Mouse (Mus musculus): ENCODE data around the gene Ikzf3.
A peak's percentile ranks its signal among the peaks of the same experiment; 100 is the strongest.

Gene Ikzf3

GRCm38 (mm10) chr11:98568326-98568725 is 22.5 kb upstream of the Ikzf3 start:
- DNase-seq (ENCODE audit: low spot score), result no peak

DNA sequence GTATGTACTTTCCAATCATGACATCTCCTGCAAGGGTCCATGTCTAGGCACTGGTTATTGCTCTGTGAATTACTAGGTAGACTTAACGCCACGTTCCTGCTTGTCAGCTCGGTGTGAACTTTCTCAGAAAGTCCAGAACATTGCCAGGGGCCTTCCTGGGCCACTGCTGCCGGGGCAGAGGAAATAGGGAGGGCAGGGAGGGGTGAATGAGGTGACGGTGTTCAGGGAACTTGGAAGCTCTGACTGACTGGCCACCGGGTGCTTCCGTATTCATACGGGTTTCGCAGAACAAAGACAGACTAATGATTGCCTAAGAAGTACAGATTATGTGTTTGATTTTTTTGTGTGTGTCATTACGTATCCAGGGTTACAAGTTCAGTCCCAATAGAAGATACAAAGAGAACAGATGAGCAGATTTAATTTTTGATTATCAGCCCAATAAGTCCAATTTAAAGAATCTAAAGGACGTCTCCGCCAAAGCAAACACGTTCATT is 18.1 kb upstream of the Ikzf3 start:
- DNase-seq (ENCODE audit: low spot score), result no peak

DNA sequence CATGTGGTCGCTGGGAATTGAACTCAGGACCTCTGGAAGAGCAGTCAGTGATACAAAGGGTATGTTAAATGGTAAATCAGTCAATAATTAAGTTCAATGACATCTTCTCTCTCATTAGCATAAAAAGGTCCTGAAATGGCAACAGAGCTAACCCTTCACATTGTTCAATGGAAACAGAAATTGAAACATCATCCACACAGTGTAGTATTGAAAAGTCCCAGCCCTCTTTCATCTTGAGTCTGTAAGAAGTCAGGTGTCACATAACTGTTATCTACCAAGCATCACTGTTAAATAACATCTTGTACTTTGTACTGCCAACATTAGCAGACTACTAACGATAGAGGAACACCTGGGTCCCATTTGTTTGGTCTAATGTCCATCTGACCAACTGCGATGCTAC is 17.2 kb upstream of the Ikzf3 start:
- no peak for DNase-seq (ENCODE audit: low spot score)

- DNase-seq (ENCODE audit: low spot score), result no peak
Observed at GRCm38 (mm10) chr11:98560942-98561341, 15.1 kb upstream of the Ikzf3 start.

DNA sequence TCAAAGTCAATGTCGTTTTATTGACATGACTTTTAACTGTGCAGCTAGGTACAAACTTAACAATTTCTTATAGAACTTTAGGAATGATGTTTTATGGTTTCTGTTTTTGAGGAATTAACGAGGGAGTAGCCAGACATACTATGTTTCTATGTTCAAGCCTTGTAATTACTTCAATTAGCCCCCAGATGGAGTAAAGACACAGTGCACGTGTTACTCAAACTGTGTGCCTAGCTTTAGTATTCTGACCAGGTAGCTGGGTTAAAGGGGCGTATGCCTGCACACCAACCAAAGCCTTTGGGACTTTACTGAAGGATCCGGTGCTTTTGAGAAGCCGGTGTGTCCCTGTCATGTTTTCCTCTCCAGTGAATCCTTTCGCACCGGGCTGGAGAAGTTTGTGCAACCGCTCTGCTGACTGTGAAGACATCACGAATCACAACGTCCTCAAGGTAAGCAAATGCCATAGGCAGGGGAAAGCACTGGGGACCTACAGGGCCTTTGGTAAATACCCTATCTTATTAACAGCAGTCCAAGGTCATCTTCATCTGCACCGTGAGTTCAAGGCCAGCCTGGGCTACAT is 9.4 kb upstream of the Ikzf3 start:
- DNase-seq (ENCODE audit: low spot score), result no peak

DNA sequence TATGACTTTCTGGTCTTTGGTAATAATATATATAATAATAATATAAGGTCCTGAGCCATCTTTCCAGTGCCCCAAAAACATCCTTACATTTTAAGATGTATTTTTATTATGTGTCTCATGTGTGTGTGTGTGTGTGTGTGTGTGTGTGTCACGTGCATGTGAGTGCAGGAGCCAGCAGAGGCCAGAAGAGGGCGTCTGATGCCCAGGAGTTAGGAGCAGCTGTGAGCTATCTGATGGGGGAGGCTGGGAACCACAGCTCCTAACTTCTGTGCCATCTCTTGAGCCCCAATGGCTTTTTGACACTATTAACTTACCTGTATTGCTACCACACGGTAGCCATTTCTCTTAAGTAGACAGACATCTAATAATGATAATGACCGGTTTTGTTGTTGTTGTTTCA is 8.1 kb upstream of the Ikzf3 start:
- no peak for DNase-seq (ENCODE audit: low spot score)

DNA sequence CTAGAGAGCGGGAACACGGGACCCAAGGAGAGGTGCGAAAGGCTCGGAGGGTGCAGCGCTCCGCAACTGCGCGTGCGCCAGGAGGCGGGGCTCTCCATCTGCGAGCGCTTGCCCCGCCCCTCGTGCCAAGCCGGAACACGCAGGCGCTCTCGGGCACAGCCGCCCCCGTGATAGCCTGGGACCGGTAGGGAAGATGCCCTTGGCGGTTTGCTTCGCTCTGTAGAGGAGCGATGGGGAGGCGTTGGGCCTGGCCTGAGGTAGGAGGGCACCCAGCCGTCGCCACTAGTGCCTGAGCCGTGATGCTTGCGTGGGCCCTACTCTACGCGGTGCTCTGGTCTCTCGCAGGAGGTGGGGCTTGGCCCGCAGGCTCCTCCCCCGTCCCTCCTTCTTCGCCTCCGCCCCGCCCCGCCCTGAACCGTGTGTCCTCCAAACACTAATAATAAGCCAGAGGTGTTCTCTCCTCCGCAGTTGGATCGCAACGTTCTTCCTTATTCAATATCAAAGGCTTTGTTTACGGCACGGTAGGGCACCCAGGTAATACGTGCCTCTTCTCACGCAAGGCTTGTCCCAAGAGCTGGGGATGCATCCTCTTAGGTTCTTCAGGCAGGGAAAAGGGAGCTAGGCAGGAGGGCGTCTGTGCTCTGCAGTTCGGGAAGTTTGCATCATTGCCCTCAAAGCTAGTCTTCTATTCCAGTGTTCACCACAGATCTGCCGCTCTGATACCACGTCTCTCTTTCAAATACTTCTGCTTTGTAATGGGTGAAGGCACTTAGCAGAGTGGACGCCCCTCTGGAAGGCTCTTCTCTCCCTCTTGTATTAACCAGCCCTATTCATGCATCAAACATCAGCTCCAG is 5.4 kb upstream of the Ikzf3 start, which contains the start of gene Zpbp2:
TSS of gene Zpbp2 (plus strand) at position 123 of the 854 bp plus-strand sequence.
- peak; percentile 91 for DNase-seq (ENCODE audit: low spot score)

DNA sequence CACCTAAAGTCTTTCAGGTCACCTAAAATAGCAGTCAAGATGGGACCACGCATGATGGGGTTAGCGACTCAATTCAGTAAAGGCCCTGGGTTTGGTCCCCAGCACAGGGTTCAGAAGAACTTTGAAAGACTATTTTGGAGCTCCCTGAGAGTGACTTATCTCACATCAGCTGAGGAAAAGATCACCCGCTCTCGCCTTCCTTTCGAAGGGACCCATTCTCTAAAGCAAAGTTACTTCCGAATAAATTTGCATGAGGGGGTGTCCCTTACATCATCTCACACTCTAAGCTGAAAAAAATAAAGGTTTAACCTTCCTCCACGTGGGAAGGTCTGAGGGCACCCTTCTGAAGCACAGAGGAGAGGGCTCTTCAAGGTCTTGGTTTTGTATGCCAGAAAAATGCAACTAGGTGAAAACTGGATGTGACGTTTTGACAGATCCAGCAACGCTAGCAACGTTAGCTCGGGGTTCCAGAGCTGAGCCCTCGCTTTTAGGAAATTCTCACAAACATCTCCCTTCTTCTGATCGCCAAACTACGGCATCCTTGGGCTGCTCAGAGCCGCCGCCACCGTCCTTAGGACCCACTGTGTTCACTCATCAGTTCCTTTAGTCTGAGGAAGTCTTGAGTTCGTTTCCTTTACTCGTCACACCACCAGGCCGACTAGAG is 4.6 kb upstream of the Ikzf3 start:
- DNase-seq (ENCODE audit: low spot score), result no peak

GRCm38 (mm10) chr11:98549363-98549762 is 3.5 kb upstream of the Ikzf3 start:
- no peak for DNase-seq (ENCODE audit: low spot score)

GRCm38 (mm10) chr11:98547308-98547693 is 1.5 kb upstream of the Ikzf3 start:
- DNase-seq (ENCODE audit: low spot score), result no peak

DNA sequence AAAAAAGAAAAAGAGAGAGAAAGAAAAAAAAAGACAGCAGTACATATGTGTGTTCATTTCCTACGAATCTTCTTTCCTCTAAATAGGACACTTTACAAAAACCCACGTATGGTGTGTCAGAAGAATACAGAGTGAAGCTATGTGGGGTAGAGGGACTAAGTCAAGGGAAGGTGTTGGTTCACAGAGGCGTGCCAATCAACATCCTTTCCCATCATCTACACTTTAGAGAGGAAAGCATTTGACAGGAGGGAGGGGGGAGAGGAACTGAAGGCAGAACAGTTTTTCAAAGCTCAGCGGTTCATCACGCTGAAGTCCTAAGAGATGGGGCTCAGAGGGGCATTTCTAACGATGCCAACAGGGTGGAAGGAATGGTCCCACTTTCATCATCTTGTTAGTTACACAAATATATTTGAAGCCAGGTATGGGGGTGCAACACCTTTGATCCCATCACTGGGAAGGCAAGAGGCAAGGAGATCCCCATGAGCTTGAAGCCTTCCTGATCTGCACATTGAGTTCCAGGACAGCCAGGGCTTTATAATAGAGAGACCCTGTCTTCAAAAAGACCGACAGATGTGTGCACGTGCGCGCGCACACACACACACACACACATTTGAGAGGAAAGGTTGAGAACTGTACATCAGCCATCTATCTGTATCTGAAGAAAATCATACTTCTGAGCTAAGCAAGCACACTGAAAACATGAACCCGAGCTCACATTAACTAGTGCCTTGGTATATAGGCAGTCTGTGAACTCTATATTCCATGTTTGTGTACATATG is 887 bp upstream of the Ikzf3 start:
- DNase-seq (ENCODE audit: low spot score), result no peak

DNA sequence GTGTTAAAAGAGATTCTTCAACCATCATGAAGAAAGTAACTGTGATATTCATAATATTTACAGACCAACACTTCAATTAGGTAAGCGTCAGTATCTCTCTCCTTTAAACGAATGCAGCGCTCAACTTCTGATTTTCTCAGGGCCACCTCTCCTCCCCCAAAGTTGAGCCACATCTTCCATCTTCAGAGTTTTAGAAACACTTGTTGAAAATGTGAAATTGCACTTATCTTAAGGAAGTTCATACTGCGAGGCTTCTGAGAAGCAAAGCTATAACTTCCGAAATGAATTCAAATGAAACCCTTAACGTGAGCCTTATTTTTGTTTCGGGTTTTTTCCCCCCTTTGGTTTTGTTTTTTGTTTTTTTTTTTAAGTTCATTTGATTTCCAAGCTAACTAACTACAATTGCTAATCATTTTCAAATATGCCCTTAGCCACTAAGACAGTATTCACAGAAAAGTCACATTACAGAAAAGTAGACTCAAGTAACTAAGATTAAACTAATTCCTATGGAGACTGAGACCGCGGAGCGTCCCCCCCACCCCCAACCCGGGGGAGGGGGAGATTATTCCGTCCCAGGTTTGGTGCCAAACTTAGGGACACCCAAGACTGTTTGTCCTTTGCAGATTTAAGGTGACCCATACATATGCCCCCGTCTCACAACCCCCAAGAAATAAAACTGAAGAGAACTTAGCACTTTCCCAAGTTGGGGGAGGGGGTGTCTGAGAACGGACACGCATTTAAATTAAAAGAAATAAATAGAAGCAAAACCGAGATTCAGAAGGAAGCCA is 747 bp downstream of the Ikzf3 start:
- no peak for DNase-seq (ENCODE audit: low spot score)

DNA sequence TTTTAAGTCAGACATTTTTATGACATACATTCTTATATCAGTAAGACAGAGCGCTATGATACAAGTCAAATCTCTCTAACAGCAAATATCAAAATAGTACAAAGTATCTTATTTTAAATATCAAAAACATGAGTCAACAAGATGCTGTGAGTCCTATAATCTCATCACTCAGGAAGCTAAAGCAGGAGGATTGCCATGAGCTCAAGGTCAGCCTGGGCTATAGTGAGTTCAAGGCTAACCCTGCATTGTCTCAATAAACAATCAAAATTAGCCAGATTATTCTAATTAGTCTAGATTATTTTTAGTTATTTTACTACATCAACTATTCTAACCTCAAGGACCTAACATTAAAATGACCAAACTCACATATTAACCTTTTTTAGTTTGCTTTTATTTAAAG is 2.4 kb downstream of the Ikzf3 start:
- no peak for DNase-seq (ENCODE audit: low spot score)

GRCm38 (mm10) chr11:98542553-98542952 is 3.3 kb downstream of the Ikzf3 start:
- no peak for DNase-seq (ENCODE audit: low spot score)

DNA sequence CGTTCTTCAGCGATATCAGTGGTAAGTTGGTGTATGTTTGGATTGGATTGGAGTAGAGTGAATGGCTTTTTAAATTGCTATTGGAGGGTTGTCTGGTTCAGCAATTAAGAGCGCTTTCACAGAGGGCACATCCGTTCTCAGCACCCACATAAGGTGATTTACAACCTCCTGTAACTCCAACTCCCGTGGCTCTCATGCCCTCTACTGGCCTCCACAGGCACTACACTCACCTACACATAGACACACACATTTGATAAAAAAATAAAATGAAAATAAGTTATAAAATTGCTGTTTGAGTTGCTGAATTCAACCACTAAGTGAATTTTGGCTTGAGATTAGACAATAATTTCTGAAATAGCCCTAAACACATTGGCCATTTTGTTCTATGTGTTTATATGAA is 5.5 kb downstream of the Ikzf3 start:
- no peak for DNase-seq (ENCODE audit: low spot score)

DNA sequence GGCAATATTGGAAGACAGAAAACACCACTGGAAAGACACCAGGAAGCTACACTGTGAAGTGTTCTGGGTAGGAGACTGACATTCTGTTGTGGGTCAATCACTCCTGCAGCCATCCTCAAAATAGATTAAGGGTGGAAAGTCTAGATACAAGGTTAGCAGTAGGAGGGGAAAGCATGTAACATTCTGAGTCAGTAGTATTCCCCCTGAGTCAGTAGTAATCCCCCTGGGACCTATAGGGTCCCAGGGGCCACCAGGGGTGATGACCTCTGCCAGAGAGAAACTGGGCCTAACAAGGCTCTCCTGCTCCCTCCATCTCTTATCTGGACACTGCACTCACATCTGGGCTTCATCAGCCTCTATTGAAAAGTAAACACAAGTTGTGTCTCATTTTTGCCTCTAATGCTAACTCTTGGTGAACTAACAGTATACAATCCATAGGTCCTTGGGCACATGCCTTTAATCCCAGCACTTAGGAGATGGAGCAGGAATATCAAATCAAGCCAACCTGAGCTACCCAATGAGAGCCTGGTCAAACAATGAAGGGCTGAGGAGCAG is 8.3 kb downstream of the Ikzf3 start:
- DNase-seq (ENCODE audit: low spot score), result no peak

DNA sequence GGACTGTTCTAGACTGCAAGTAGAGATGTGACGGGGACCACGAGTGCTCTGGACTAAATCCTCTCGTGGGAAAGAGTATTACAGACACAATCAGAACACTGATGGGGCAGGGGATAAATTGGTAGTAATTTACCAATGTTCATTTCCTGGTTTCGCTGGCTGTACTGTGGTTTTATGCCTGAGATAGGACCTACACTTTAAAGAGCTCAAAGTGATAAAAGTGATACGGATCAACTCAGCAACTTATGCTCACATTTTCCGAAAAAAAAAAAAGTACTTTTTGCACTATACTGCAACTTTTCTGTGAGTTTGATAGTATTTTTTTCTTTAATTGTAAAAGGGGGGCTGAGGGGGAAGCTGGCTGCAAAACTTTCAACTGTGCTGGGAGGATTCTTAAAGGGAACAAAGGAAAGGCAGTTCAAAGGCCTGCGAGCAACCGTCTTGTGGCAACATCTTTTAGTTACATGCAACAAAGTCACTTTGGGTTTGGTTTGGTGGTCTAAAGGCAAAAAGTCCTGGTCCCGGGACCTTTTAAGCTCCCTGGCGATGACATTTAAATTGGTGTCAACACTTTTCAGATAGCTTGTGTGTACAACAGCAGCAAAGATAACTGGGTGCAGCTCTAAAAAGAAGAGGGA is 18.9 kb downstream of the Ikzf3 start:
- DNase-seq (ENCODE audit: low spot score), result no peak

- DNase-seq (ENCODE audit: low spot score), result no peak
Observed at GRCm38 (mm10) chr11:98525140-98525539, 20.7 kb downstream of the Ikzf3 start.

GRCm38 (mm10) chr11:98520468-98520867 is 25.4 kb downstream of the Ikzf3 start:
- no peak for DNase-seq (ENCODE audit: low spot score)

DNA sequence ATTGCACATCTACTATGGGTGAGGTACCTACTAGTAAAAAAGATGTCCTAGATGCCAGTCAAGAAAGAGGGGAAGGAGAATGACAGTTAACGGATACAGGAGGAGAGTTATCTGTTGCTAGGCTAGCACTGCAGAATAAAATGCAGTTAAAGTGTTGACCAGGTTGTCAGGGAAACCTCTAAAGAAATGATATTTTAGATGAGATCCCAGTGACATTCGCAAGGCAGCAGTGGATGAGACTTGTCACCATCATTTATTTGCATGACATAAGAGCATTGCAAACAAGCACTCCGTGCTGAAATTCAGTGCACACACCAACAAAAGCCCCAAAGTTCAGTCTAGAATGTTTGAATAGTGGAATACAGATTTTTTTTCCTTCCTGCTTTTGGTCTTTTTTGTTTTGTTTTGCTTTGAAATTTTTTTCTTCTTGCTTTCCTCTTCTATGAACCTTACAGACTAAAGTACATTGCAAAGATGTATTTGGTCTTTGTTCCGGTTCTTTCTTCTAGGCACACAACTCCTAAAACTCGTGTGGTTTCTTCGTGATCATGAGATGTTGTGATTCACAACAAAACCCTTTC is 32.4 kb downstream of the Ikzf3 start:
- no peak for DNase-seq (ENCODE audit: low spot score)

All from ovary, postnatal 36 days (tissue).